Mouse (Mus musculus): ENCODE measurements around the gene Soga1. TPM values are rescaled to one million over a fixed set of nuclear protein-coding genes. Genes with fewer than 3 reads are reported as not detected.

Soga1 gene
- polyA plus RNA-seq, 1 experiment from 2014 or later, result 6.4 TPM

Other genes starting within 250 kb of the Soga1 start
- 25.7 and 28.6 TPM in 2 replicates for gene Tgif2, start 239.2 kb downstream of the Soga1 start, polyA plus RNA-seq (2015; fragmentation: Nextera tagmentation; extraction: Ambion mirVana)
- 12.0 and 12.6 TPM in 2 replicates for gene 4930518I15Rik, start 221.3 kb downstream of the Soga1 start, polyA plus RNA-seq (2015; fragmentation: Nextera tagmentation; extraction: Ambion mirVana)
- gene Rab5if, start 216.1 kb downstream of the Soga1 start, polyA plus RNA-seq (2015; fragmentation: Nextera tagmentation; extraction: Ambion mirVana), result 152 and 155 TPM in 2 replicates
- 0.28 and 0.31 TPM in 2 replicates for gene Sla2, start 192.1 kb downstream of the Soga1 start, polyA plus RNA-seq (2015; fragmentation: Nextera tagmentation; extraction: Ambion mirVana)
- 90.3 and 95.0 TPM in 2 replicates for gene Ndrg3, start 87.2 kb downstream of the Soga1 start, polyA plus RNA-seq (2015; fragmentation: Nextera tagmentation; extraction: Ambion mirVana)
- 12.3 and 13.2 TPM in 2 replicates for gene Dsn1, start 72.1 kb downstream of the Soga1 start, polyA plus RNA-seq (2015; fragmentation: Nextera tagmentation; extraction: Ambion mirVana)
- not detected in 2 replicates for gene Tldc2, start 7.8 kb upstream of the Soga1 start, polyA plus RNA-seq (2015; fragmentation: Nextera tagmentation; extraction: Ambion mirVana)
- gene Samhd1, start 56.0 kb upstream of the Soga1 start, polyA plus RNA-seq (2015; fragmentation: Nextera tagmentation; extraction: Ambion mirVana), result 11.6 and 11.9 TPM in 2 replicates
- 9.1 and 9.4 TPM in 2 replicates for gene Rbl1, start 125.3 kb upstream of the Soga1 start, polyA plus RNA-seq (2015; fragmentation: Nextera tagmentation; extraction: Ambion mirVana)
- 203 and 208 TPM in 2 replicates for gene Rpn2, start 199.8 kb upstream of the Soga1 start, polyA plus RNA-seq (2015; fragmentation: Nextera tagmentation; extraction: Ambion mirVana)
- gene Mroh8, start 200.3 kb upstream of the Soga1 start, polyA plus RNA-seq (2015; fragmentation: Nextera tagmentation; extraction: Ambion mirVana), result 0.43 and 0.58 TPM in 2 replicates

Measured in hindbrain, embryonic 13.5 days (tissue).